Mouse (Mus musculus) liver, embryonic 14.5 days (tissue): ENCODE data around the gene Nrip1.

Experiments
- CTCF ChIP-seq: IDR thresholded peaks from 2 replicates; pipeline ENCODE4 v1.5.1; 2016; ENCODE audit warnings: antibody characterized with exemption, low read depth, control low read depth
- EP300 ChIP-seq: IDR thresholded peaks from 2 replicates; pipeline ENCODE4 v1.6.1; 2016; ENCODE audit warnings: antibody characterized with exemption, low read depth

DNA sequence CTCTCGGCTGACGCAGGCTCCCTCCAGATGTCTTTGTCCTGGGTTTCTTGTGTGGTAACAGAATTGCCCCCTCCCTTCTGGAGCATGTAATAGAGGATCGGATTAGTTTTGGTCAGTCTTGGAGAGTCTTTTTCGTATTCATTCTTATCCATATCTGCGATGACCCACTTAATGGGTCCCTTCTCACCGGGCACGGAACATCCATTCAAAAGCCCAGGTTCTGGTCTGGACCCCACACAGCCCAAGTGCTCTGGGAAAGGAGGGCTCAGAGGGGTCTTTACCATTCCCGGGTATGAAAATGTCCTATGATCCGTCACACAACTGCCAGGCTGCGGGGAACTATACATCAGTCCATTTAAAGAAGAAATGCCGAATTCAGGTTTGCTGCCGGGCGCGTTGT is 82.3 kb downstream of the Nrip1 start:
- TF ChIP-seq CTCF, result no peak
- no peak for TF ChIP-seq EP300
